Mouse (Mus musculus) kidney, adult 2 months (tissue): ENCODE measurements around the gene Fam129c. TPM values are rescaled to one million over a fixed set of nuclear protein-coding genes. Genes with fewer than 3 reads are reported as not detected.
A peak's percentile ranks its signal among the peaks of the same experiment; 100 is the strongest.

Experiments used
- DNase-seq: peaks from one replicate; pipeline ENCODE4 v3.0.0; 2021
- H3K27ac ChIP-seq: fragments of 200-500 bp; 2 replicates; pipeline ENCODE4 v1.5.1; 2012; ENCODE audit warnings: low read depth, low read length, control low read depth, inconsistent platforms; ENCODE audit not compliant: insufficient read depth
- H3K27me3 ChIP-seq: fragments of 200-500 bp; replicated peaks from 2 replicates; pipeline ENCODE4 v1.6.1; 2012; ENCODE audit warnings: mild to moderate bottlenecking, moderate library complexity, low read length, inconsistent platforms; ENCODE audit not compliant: control insufficient read depth, insufficient read depth
- H3K36me3 ChIP-seq: fragments of 200-500 bp; 2 replicates; pipeline ENCODE4 v1.6.1; 2012; ENCODE audit warnings: mild to moderate bottlenecking, moderate library complexity, low read length, inconsistent platforms; ENCODE audit not compliant: control insufficient read depth, insufficient read depth
- H3K4me1 ChIP-seq: fragments of 200-500 bp; 2 replicates; pipeline ENCODE4 v1.6.1; 2011; ENCODE audit warnings: low read length; ENCODE audit not compliant: control insufficient read depth, insufficient read depth
- H3K4me3 ChIP-seq: fragments of 200-500 bp; 2 replicates; pipeline ENCODE4 v1.5.1; 2011; ENCODE audit warnings: mild to moderate bottlenecking, low read depth, low read length, control low read depth; ENCODE audit not compliant: insufficient read depth
- CTCF ChIP-seq: fragments of 200-500 bp; conservative IDR thresholded peaks from 2 replicates; pipeline ENCODE4 v1.5.1; 2011; ENCODE audit warnings: low read depth, mild to moderate bottlenecking, control low read depth, low read length, moderate library complexity, mixed read lengths; ENCODE audit not compliant: insufficient read depth, insufficient read length
- POLR2A ChIP-seq: fragments of 200-500 bp; IDR thresholded peaks from one replicate; pipeline ENCODE4 v1.6.1; 2011; ENCODE audit warnings: low read depth, low read length, control low read depth
- WGBS: fragments of 180-500 bp; shearing (Covaris S2); methylation state at CpG from one replicate; pipeline ENCODE4 v1.1.7; 2018; 5-methylcytosine and 5-hydroxymethylcytosine counted together
- polyA plus RNA-seq: library from polyadenylated mRNA; depleted of rRNA; stranded (reverse); fragments of >200 nt; gene quantifications from 2 replicates; pipeline ENCODE4 v1.2.3, GENCODE M21; 2012

The Fam129c gene
- polyA plus RNA-seq, 1 experiment: 2.4 TPM

GRCm38 (mm10) chr8:71586891-71587290, 10.6 kb upstream of the Fam129c start:
- Histone ChIP-seq H3K4me1 (peaks cover 2% of the 10 kb centered on the region; the same call in 1 of the 2 replicates), H3K4me3 (no peak overlapping the region), H3K27ac (no peak overlapping the region), H3K27me3 (no peaks in the 10 kb centered on the region), H3K36me3 (no peaks in the 10 kb centered on the region; the same call in 1 of the 2 replicates)
- peak; percentile 63 for DNase-seq
- no peak for TF ChIP-seq POLR2A
- TF ChIP-seq CTCF: peak; percentile 69
- 73% methylated on average over 2 of the region's 2 CpGs for WGBS

GRCm38 (mm10) chr8:71588762-71589161, 8.7 kb upstream of the Fam129c start:
- no peak for DNase-seq
- WGBS: 78% methylated on average over 3 of the region's 3 CpGs
- Histone ChIP-seq H3K27ac (no peak overlapping the region), H3K36me3 (no peaks in the 10 kb centered on the region; the same call in 1 of the 2 replicates), H3K27me3 (no peaks in the 10 kb centered on the region), H3K4me1 (peaks cover 6% of the 10 kb centered on the region; the same call in 1 of the 2 replicates), H3K4me3 (no peak overlapping the region)
- no peak for TF ChIP-seq POLR2A
- no peak for TF ChIP-seq CTCF

- H3K4me1 ChIP-seq: peaks cover 6% of the 10 kb centered on the region; the same call in 1 of the 2 replicates
- no peaks in the 10 kb centered on the region for H3K27me3 ChIP-seq
- TF ChIP-seq POLR2A (no peak), CTCF (no peak)
- H3K4me3 ChIP-seq: peak overlapping the region; percentile 68
- DNase-seq: no peak
- WGBS: 23% methylated on average over 5 of the region's 5 CpGs
- no peak overlapping the region for H3K27ac ChIP-seq
- no peaks in the 10 kb centered on the region for H3K36me3 ChIP-seq
These were observed 6.4 kb upstream of the Fam129c start for GRCm38 (mm10) chr8:71591017-71591416.

GRCm38 (mm10) chr8:71591471-71592373, 5.7 kb upstream of the Fam129c start, which contains the start of gene Pgls:
TSS of gene Pgls (plus strand) at chr8:71592176.
- Histone ChIP-seq H3K27me3 (no peaks in the 10 kb centered on the region), H3K27ac (peak within 1 kb of the TSS; percentile 96), H3K36me3 (no peaks in the 10 kb centered on the region), H3K4me1 (peaks cover 10% of the 10 kb centered on the region; the same call in 1 of the 2 replicates), H3K4me3 (peak within 1 kb of the TSS; percentile 68)
- WGBS: under 1% methylated on average over 71 of the region's 71 CpGs
- DNase-seq: peak; percentile 98
- TF ChIP-seq POLR2A (peak; percentile 74), CTCF (no peak)

- peak overlapping the region; percentile 96 for H3K27ac ChIP-seq
- WGBS: 3% methylated on average over 60 of the region's 60 CpGs
- no peak for TF ChIP-seq CTCF
- no peak for TF ChIP-seq POLR2A
- H3K27me3 ChIP-seq: no peaks in the 10 kb centered on the region
- DNase-seq: peak; percentile 89
- no peaks in the 10 kb centered on the region for H3K36me3 ChIP-seq
- H3K4me3 ChIP-seq: peak overlapping the region; percentile 68
- H3K4me1 ChIP-seq: peaks cover 10% of the 10 kb centered on the region; the same call in 1 of the 2 replicates
These were observed 4.9 kb upstream of the Fam129c start for GRCm38 (mm10) chr8:71592374-71593170.

- H3K4me3 ChIP-seq: no peak overlapping the region
- no peaks in the 10 kb centered on the region for H3K36me3 ChIP-seq
- H3K27ac ChIP-seq: no peak overlapping the region
- peaks cover 10% of the 10 kb centered on the region; the same call in 1 of the 2 replicates for H3K4me1 ChIP-seq
- TF ChIP-seq POLR2A: no peak
- no peak for TF ChIP-seq CTCF
- H3K27me3 ChIP-seq: no peaks in the 10 kb centered on the region
- WGBS: 73% methylated on average over 8 of the region's 8 CpGs
- peak; percentile 29 for DNase-seq
These were observed 3.7 kb upstream of the Fam129c start for GRCm38 (mm10) chr8:71593556-71594323.
